Mouse (Mus musculus) E14TG2a.4 (cell line): ENCODE measurements at regions not wholly inside any gene's neighbourhood (a gene's known extent, or its start where the extent isn't known, plus 50 kb on each side); places are given as distances from the start of the nearest gene placed in this dataset.

Experiments
- H3K27me3 ChIP-seq: 2 replicates; pipeline ENCODE4 v1.6.1; 2014; ENCODE audit warnings: low read length, control low read depth; ENCODE audit not compliant: insufficient read depth
- H3K36me3 ChIP-seq: 2 replicates; pipeline ENCODE4 v1.6.1; 2014; ENCODE audit warnings: low read length, control low read depth; ENCODE audit not compliant: insufficient read depth
- H3K4me1 ChIP-seq: replicated peaks from 2 replicates; pipeline ENCODE4 v1.6.1; 2014; ENCODE audit warnings: low read depth, low read length, control low read depth
- H3K4me3 ChIP-seq: replicated peaks from 2 replicates; pipeline ENCODE4 v1.5.1; 2014; ENCODE audit warnings: mild to moderate bottlenecking, low read length
- H3K9me3 ChIP-seq: 2 replicates; pipeline ENCODE4 v1.6.1; 2014; ENCODE audit warnings: low read length, control low read depth
- CTCF ChIP-seq: conservative IDR thresholded peaks from 2 replicates; pipeline ENCODE4 v1.5.1; 2014; ENCODE audit warnings: low read length
- NANOG ChIP-seq: IDR thresholded peaks from 2 replicates; pipeline ENCODE4 v1.6.1; 2014; ENCODE audit warnings: borderline replicate concordance, low read length, mixed read lengths
- POU5F1 ChIP-seq: IDR thresholded peaks from 2 replicates; pipeline ENCODE4 v1.6.1; 2014; ENCODE audit warnings: low read length, borderline replicate concordance

DNA sequence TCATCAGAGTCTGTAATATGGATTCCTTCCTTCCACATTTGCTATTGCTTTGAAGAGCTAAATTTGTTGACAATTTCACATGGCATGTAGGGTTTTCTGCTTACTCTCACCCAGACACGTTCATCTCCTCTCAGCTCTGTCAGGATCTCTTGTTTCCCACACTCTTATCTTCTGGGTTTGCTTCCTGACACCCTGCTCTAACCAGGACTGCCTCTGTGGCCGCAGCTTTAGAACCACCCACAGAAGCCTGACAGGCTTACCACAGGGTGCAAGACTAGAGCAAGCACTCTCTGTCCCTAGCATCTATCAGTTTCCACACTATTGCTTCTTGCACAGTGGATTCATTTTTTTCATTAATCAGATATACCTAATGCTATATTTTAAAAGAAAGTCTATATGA lies 408.5 kb upstream of the Btbd3 start:
- no peaks in the 10 kb centered on the region for H3K36me3 ChIP-seq
- H3K4me3 ChIP-seq = no peak overlapping the region
- no peaks in the 10 kb centered on the region for H3K4me1 ChIP-seq
- no peaks in the 10 kb centered on the region for H3K27me3 ChIP-seq
- no peaks in the 10 kb centered on the region for H3K9me3 ChIP-seq
- TF ChIP-seq NANOG = no peak
- no peak for TF ChIP-seq CTCF
- TF ChIP-seq POU5F1 = no peak

DNA sequence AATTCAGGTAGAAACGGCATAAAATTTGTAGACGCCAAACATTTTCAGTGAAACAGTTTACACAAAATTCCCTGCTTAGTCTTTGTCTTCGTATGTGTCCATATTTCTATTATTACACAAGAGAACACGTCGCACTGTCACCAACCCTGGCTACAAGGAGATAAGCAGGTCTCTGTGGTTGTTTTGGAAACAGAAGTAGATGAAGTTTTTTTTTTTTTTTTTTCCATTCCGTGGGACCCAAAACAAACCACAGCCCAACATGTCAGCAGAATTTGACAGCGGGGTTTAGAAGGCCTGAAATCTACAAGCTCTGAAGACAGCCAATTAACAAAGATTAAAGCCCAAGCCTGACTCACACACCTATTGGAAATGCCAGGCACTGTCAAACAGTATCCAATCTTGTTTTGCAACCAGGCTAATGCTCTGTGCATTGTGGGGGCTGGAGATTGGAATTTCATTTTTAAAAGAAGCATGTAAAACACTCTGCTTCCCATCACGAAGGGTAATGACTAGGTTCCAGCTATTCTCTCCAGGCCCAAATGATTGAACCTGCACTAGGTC lies 428.5 kb upstream of the Btbd3 start:
- Histone ChIP-seq H3K27me3 (no peaks in the 10 kb centered on the region), H3K36me3 (no peaks in the 10 kb centered on the region), H3K4me3 (no peak overlapping the region), H3K9me3 (no peaks in the 10 kb centered on the region), H3K4me1 (no peaks in the 10 kb centered on the region)
- no peak for TF ChIP-seq CTCF
- no peak for TF ChIP-seq NANOG
- no peak for TF ChIP-seq POU5F1

DNA sequence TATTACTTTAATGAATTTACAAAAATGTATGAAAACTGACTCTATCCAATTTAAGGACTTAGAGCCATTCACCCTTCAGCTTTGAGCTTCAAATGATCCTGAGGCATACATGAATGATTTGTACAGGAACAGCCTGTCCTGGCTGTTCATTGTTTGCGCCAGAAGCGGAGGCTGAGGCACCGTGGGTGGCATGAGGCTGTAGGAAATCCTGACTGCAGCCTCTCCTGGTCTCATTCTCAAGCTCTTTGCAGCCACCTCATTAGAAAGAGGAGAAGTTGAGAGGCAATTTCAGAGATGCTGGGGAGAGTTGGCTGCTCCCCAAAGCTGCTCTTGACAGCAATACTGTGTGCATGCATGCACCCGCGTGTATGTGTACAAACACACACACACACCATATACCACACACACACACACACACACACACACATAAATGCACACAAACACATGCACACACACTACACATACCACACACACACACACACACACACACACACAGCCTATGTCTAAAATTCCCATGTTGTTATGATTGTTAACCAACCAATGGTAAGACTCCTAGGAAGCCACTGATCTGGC lies 434.9 kb upstream of the Btbd3 start:
- Histone ChIP-seq H3K4me3 (no peak overlapping the region), H3K9me3 (no peaks in the 10 kb centered on the region)
- TF ChIP-seq CTCF (no peak), NANOG (no peak), POU5F1 (no peak)

DNA sequence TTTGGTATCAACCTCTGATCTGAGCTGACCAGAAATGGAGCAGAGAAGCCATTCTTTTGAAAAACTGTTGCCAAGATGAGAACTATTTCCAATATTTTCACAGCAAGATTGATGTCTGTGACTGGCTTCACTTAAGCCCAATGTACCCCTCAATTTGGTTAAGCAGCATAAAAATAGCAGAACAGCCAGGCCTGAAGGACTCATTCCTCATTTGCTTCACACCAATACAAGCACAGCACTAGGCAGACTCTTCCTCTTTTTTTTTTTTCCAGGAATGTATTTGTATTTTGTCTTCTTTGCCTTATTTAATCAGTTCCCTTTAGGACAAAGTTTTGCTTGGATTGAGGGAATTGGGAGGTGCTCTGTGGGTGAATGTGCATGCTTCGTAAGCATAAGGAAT lies 441.4 kb upstream of the Btbd3 start:
- Histone ChIP-seq H3K4me1 (no peaks in the 10 kb centered on the region), H3K27me3 (no peaks in the 10 kb centered on the region), H3K36me3 (no peaks in the 10 kb centered on the region), H3K4me3 (no peak overlapping the region), H3K9me3 (no peaks in the 10 kb centered on the region)
- no peak for TF ChIP-seq POU5F1
- TF ChIP-seq CTCF = no peak
- no peak for TF ChIP-seq NANOG

More for the DNA sequence above, 434.9 kb upstream of the Btbd3 start:
- Histone ChIP-seq H3K4me1 (no peaks in the 10 kb centered on the region), H3K27me3 (no peaks in the 10 kb centered on the region), H3K36me3 (no peaks in the 10 kb centered on the region)

DNA sequence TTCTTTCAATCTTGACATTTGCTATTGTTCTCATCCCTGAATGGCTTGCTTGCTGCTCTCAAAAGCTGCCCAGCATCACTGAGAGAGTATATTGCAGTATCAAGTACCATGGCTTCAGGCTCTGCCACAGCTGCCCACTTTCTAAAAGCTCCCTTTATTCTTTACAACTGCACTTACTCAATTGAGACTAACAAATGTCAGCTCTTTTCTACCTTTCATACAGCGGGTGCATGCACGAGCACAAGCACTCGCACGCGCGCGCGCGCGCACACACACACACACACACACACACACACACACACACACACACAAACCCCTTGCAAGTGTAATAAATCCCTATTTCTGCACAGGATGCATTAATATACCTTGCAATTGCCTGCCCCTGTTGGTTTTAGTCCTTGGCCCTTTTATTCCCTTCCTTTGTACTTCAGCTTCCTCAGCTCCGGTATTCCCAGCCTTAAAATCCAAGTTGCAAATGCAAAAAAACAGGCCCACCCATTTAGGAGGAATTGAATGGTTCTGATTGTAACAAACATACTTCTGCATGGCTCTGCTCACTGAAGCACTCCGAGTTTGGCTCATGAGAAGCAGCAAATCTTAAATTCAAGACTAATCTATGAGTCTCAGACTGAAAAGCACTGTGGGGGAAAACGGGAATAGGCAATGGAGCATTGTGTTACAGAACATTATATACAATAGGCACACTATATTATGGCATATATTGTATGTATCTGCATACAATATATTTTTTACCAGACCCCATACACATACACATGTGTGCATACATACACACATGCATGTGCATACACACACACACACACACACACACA lies 447.7 kb upstream of the Btbd3 start:
- Histone ChIP-seq H3K27me3 (no peaks in the 10 kb centered on the region), H3K9me3 (no peaks in the 10 kb centered on the region), H3K4me1 (no peaks in the 10 kb centered on the region), H3K36me3 (no peaks in the 10 kb centered on the region), H3K4me3 (no peak overlapping the region)
- no peak for TF ChIP-seq POU5F1
- no peak for TF ChIP-seq NANOG
- no peak for TF ChIP-seq CTCF

DNA sequence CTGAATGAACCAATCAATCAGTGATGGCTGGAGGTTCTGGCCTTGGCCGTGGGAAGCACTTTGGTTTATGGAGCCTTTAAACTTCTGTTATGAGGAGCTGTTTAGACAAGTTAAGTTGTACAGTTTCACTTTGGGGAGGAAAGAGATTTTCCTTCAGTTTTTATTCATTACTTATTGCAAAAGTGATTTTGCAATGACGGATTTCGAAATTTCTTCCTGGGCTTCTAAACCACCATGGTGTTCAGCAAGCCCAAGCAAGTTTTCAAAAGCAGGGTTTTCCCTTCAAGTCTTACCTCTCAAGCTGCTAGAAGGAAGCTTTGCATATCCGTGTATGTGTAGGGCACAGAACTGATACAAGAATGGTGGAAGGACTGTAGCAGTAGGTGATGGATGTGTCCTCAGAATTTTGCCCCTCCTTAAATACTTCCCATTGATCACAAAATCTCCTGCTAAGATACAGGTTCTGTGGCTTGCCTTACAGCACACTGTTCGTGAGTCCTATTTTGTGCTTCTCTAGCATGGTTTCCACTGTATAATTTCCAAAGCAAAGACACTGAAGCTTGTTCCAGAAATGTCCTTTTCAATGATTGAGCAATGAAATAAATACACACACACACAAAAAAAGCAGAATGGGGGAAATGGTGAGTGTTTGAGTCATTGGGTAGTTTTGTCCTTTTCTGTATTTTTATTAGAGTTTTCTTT lies 448.6 kb upstream of the Btbd3 start:
- Histone ChIP-seq H3K36me3 (no peaks in the 10 kb centered on the region), H3K4me1 (no peaks in the 10 kb centered on the region), H3K9me3 (no peaks in the 10 kb centered on the region), H3K27me3 (no peaks in the 10 kb centered on the region), H3K4me3 (no peak overlapping the region)
- no peak for TF ChIP-seq NANOG
- no peak for TF ChIP-seq CTCF
- TF ChIP-seq POU5F1 = no peak

DNA sequence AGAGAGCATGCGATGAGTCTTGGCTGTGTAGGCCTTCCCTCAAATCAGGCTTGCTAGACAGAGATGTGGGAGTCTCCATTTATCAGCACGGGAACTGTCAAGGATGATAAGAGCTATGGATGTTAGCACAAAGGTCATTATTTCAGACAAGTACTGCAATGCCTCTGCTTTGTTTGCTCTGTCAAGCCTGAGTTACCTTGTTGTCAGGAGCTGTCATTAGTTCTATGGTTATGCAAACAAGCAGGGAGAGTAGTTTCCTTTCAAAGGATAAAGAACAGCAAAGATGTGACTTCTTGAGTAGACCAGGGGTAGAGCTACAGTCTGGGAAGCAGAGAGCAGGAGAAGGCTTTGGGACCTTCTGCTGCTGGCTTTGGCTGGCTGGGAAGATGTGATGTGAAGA lies 461.5 kb upstream of the Btbd3 start:
- TF ChIP-seq POU5F1 (peak; percentile 19; the same call in 1 of the 2 replicates), NANOG (peak; percentile 92), CTCF (no peak)
- H3K9me3 ChIP-seq = no peaks in the 10 kb centered on the region
- 0 out of 2 replicates have a peak, but pooled peaks cover 6% of the 10 kb centered on the region for H3K4me1 ChIP-seq
- H3K4me3 ChIP-seq = no peak overlapping the region
- no peaks in the 10 kb centered on the region for H3K36me3 ChIP-seq
- H3K27me3 ChIP-seq = no peaks in the 10 kb centered on the region

DNA sequence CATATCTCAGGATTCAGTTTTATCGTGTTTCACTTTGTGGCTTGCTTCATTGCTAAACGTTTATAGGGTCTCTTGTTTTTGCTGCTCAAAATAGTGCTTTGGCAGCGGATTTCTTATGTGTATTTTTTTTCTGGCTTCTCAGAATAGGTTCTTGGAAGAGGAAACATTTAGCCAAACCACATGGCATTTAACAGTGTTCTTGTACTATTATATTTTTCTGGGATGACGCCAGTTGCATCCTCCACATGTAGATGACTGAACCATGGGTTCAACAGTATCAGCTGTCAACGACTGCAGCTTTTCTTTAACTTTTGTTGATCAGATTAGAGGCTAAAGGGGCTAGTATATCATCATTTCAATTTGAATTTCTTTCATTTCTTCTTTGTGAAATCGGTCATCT lies 472.3 kb upstream of the Btbd3 start:
- Histone ChIP-seq H3K27me3 (no peaks in the 10 kb centered on the region), H3K4me3 (no peak overlapping the region), H3K9me3 (no peaks in the 10 kb centered on the region), H3K36me3 (no peaks in the 10 kb centered on the region), H3K4me1 (no peaks in the 10 kb centered on the region)
- TF ChIP-seq CTCF (no peak), NANOG (no peak), POU5F1 (no peak)

DNA sequence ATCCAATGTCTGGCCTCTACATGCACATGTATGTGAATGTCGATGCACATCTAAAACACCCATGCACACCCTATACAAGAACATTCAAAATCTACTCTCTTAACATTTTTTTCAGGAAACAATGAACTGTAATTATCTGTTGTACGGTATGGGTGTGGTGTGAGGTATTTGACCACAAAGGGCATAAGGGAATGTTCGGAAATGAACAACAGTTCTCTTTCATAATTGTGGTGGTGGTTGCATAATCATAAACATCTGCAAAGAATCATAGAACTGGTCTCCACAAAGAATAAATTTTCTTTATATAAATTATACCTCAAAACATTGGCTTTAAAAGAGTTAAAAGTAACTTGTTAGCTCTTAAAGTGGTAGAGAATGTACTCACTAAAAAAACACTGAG lies 478.9 kb upstream of the Btbd3 start:
- no peaks in the 10 kb centered on the region for H3K4me1 ChIP-seq
- TF ChIP-seq NANOG = no peak
- TF ChIP-seq POU5F1 = no peak
- TF ChIP-seq CTCF = no peak
- H3K27me3 ChIP-seq = no peaks in the 10 kb centered on the region
- H3K36me3 ChIP-seq = no peaks in the 10 kb centered on the region
- no peak overlapping the region for H3K4me3 ChIP-seq
- H3K9me3 ChIP-seq = no peaks in the 10 kb centered on the region
